Mouse (Mus musculus): ENCODE data around the gene Rfc1. TPM values are rescaled to one million over a fixed set of nuclear protein-coding genes. Genes with fewer than 3 reads are reported as not detected.

Gene Rfc1
- total RNA-seq (2014; rRNA removed) (18.6 and 26.0 TPM in 2 replicates), polyA plus RNA-seq (2015; fragmentation: Nextera tagmentation; extraction: Ambion mirVana) (31.2 and 33.0 TPM in 2 replicates)

GRCm38 (mm10) chr5:65335298-65336074 lies at the start of gene Rfc1:
Gene Rfc1 (minus strand): TSS chr5:65335670.
- peak; percentile 95 for DNase-seq (ENCODE audit: low spot score)
- Histone ChIP-seq H3K27ac (peak within 1 kb of the TSS; percentile 69), H3K36me3 (ENCODE audit: insufficient read depth, low read length) (no peaks in the 10 kb centered on the region), H3K9ac (replicated peaks; ENCODE audit: low read length) (peak within 1 kb of the TSS; percentile 83), H3K9me3 (ENCODE audit: low read length) (no peaks in the 10 kb centered on the region), H3K27me3 (ENCODE audit: insufficient read depth, low read length) (no peaks in the 10 kb centered on the region), H3K4me2 (ENCODE audit: low read depth, low read length) (peak within 1 kb of the TSS; percentile 73), H3K4me3 (ENCODE audit: low read length) (peak within 1 kb of the TSS; percentile 93), H3K4me1 (ENCODE audit: insufficient read depth, low read length) (no peaks in the 10 kb centered on the region)
- ATAC-seq: peak; percentile 98
- peak; percentile 10; the same call in 1 of the 2 replicates for TF ChIP-seq CTCF (IDR thresholded peaks at IDR 0.05; ENCODE audit: low read depth)
- under 1% methylated on average over 64 of the region's 65 CpGs for WGBS

- no peak for TF ChIP-seq CTCF (IDR thresholded peaks at IDR 0.05; ENCODE audit: low read depth)
- Histone ChIP-seq H3K9ac (replicated peaks; ENCODE audit: low read length) (no peak overlapping the region), H3K27me3 (ENCODE audit: insufficient read depth, low read length) (no peaks in the 10 kb centered on the region), H3K4me3 (ENCODE audit: low read length) (no peak overlapping the region), H3K9me3 (ENCODE audit: low read length) (no peaks in the 10 kb centered on the region), H3K4me2 (ENCODE audit: low read depth, low read length) (no peak overlapping the region), H3K27ac (no peak overlapping the region), H3K36me3 (ENCODE audit: insufficient read depth, low read length) (no peaks in the 10 kb centered on the region), H3K4me1 (ENCODE audit: insufficient read depth, low read length) (no peaks in the 10 kb centered on the region)
- 88% methylated on average over 7 of the region's 7 CpGs for WGBS
- DNase-seq (ENCODE audit: low spot score): no peak
- no peak for ATAC-seq
Measured at GRCm38 (mm10) chr5:65374746-65375145, 39.3 kb upstream of the Rfc1 start.

- Histone ChIP-seq H3K4me3 (ENCODE audit: low read length) (no peak overlapping the region), H3K4me2 (ENCODE audit: low read depth, low read length) (no peak overlapping the region), H3K4me1 (ENCODE audit: insufficient read depth, low read length) (no peaks in the 10 kb centered on the region), H3K9me3 (ENCODE audit: low read length) (no peaks in the 10 kb centered on the region), H3K9ac (replicated peaks; ENCODE audit: low read length) (no peak overlapping the region), H3K36me3 (ENCODE audit: insufficient read depth, low read length) (no peaks in the 10 kb centered on the region), H3K27me3 (ENCODE audit: insufficient read depth, low read length) (no peaks in the 10 kb centered on the region), H3K27ac (no peak overlapping the region)
- ATAC-seq (no peak), DNase-seq (ENCODE audit: low spot score) (no peak)
- WGBS: 95% methylated on average over 7 of the region's 7 CpGs
- no peak for TF ChIP-seq CTCF (IDR thresholded peaks at IDR 0.05; ENCODE audit: low read depth)
Measured at GRCm38 (mm10) chr5:65371551-65371950, 36.1 kb upstream of the Rfc1 start.

- no peak for DNase-seq (ENCODE audit: low spot score)
- no peak overlapping the region for H3K4me3 ChIP-seq (ENCODE audit: low read length)
- H3K4me2 ChIP-seq (ENCODE audit: low read depth, low read length): no peak overlapping the region
- no peaks in the 10 kb centered on the region for H3K9me3 ChIP-seq (ENCODE audit: low read length)
- no peaks in the 10 kb centered on the region for H3K4me1 ChIP-seq (ENCODE audit: insufficient read depth, low read length)
- H3K36me3 ChIP-seq (ENCODE audit: insufficient read depth, low read length): no peaks in the 10 kb centered on the region
- no peak overlapping the region for H3K27ac ChIP-seq
- no peaks in the 10 kb centered on the region for H3K27me3 ChIP-seq (ENCODE audit: insufficient read depth, low read length)
- TF ChIP-seq CTCF (IDR thresholded peaks at IDR 0.05; ENCODE audit: low read depth): no peak
- 90% methylated on average over 11 of the region's 11 CpGs for WGBS
- ATAC-seq: no peak
- H3K9ac ChIP-seq (replicated peaks; ENCODE audit: low read length): no peak overlapping the region
Measured at GRCm38 (mm10) chr5:65367837-65368236, 32.4 kb upstream of the Rfc1 start.

GRCm38 (mm10) chr5:65357771-65358170 lies 22.3 kb upstream of the Rfc1 start:
- no peaks in the 10 kb centered on the region for H3K4me1 ChIP-seq (ENCODE audit: insufficient read depth, low read length)
- DNase-seq (ENCODE audit: low spot score) (no peak), ATAC-seq (no peak)
- no peak overlapping the region for H3K9ac ChIP-seq (replicated peaks; ENCODE audit: low read length)
- H3K36me3 ChIP-seq (ENCODE audit: insufficient read depth, low read length): no peaks in the 10 kb centered on the region
- 83% methylated on average over 3 of the region's 3 CpGs for WGBS
- no peak for TF ChIP-seq CTCF (IDR thresholded peaks at IDR 0.05; ENCODE audit: low read depth)
- H3K27ac ChIP-seq: no peak overlapping the region
- H3K4me2 ChIP-seq (ENCODE audit: low read depth, low read length): no peak overlapping the region
- H3K4me3 ChIP-seq (ENCODE audit: low read length): no peak overlapping the region
- H3K27me3 ChIP-seq (ENCODE audit: insufficient read depth, low read length): no peaks in the 10 kb centered on the region
- no peaks in the 10 kb centered on the region for H3K9me3 ChIP-seq (ENCODE audit: low read length)

GRCm38 (mm10) chr5:65356851-65357250 lies 21.4 kb upstream of the Rfc1 start:
- no peak overlapping the region for H3K27ac ChIP-seq
- H3K27me3 ChIP-seq (ENCODE audit: insufficient read depth, low read length): no peaks in the 10 kb centered on the region
- 87% methylated on average over 6 of the region's 6 CpGs for whole genome bisulfite sequencing
- no peaks in the 10 kb centered on the region for H3K9me3 ChIP-seq (ENCODE audit: low read length)
- H3K4me3 ChIP-seq (ENCODE audit: low read length): no peak overlapping the region
- H3K9ac ChIP-seq (replicated peaks; ENCODE audit: low read length): no peak overlapping the region
- ATAC-seq (no peak), DNase-seq (ENCODE audit: low spot score) (no peak)
- no peak overlapping the region for H3K4me2 ChIP-seq (ENCODE audit: low read depth, low read length)
- H3K4me1 ChIP-seq (ENCODE audit: insufficient read depth, low read length): no peaks in the 10 kb centered on the region
- H3K36me3 ChIP-seq (ENCODE audit: insufficient read depth, low read length): no peaks in the 10 kb centered on the region
- no peak for TF ChIP-seq CTCF (IDR thresholded peaks at IDR 0.05; ENCODE audit: low read depth)

GRCm38 (mm10) chr5:65354985-65355384 lies 19.5 kb upstream of the Rfc1 start:
- Histone ChIP-seq H3K27me3 (ENCODE audit: insufficient read depth, low read length) (no peaks in the 10 kb centered on the region), H3K9me3 (ENCODE audit: low read length) (no peaks in the 10 kb centered on the region), H3K27ac (no peak overlapping the region), H3K4me3 (ENCODE audit: low read length) (no peak overlapping the region), H3K9ac (replicated peaks; ENCODE audit: low read length) (no peak overlapping the region), H3K4me1 (ENCODE audit: insufficient read depth, low read length) (no peaks in the 10 kb centered on the region), H3K36me3 (ENCODE audit: insufficient read depth, low read length) (no peaks in the 10 kb centered on the region), H3K4me2 (ENCODE audit: low read depth, low read length) (no peak overlapping the region)
- ATAC-seq (no peak), DNase-seq (ENCODE audit: low spot score) (no peak)
- no peak for TF ChIP-seq CTCF (IDR thresholded peaks at IDR 0.05; ENCODE audit: low read depth)
- WGBS: 81% methylated on average over 5 of the region's 5 CpGs
